Mouse (Mus musculus): ENCODE data around the gene Tubb5.

The Tubb5 gene

DNA sequence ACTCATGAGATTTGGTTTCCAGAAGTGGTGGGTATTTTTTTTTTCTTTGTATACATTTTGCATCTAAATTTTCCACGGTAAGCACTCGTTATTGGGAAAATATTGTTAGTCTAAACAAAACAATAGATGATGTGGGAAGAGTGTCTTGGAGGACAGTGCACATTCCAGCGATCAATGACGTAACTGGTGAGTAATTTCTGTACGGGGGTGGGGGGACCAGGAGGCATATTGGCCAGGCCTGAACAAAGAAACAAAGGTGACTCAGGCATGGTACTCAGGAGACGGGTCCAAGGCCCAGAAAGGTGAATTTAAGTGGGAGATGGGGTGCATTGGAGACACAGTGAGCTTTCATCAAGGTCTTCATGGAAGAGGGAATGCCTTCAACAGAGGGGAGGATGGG is 42.5 kb downstream of the Tubb5 start:
- no peak for DNase-seq (ENCODE audit: low read depth, low spot score)

- DNase-seq (ENCODE audit: low read depth, low spot score): no peak
These were observed 43.0 kb downstream of the Tubb5 start for GRCm38 (mm10) chr17:35795099-35795498.

- DNase-seq (ENCODE audit: low read depth, low spot score): no peak
These were observed 45.3 kb downstream of the Tubb5 start for GRCm38 (mm10) chr17:35792837-35793236.

- DNase-seq (ENCODE audit: low read depth, low spot score): no peak
These were observed 47.2 kb downstream of the Tubb5 start for GRCm38 (mm10) chr17:35790933-35791332.

GRCm38 (mm10) chr17:35788025-35788424 is 50.1 kb downstream of the Tubb5 start:
- DNase-seq (ENCODE audit: low read depth, low spot score): no peak

GRCm38 (mm10) chr17:35787493-35787892 is 50.6 kb downstream of the Tubb5 start:
- DNase-seq (ENCODE audit: low read depth, low spot score): no peak

DNA sequence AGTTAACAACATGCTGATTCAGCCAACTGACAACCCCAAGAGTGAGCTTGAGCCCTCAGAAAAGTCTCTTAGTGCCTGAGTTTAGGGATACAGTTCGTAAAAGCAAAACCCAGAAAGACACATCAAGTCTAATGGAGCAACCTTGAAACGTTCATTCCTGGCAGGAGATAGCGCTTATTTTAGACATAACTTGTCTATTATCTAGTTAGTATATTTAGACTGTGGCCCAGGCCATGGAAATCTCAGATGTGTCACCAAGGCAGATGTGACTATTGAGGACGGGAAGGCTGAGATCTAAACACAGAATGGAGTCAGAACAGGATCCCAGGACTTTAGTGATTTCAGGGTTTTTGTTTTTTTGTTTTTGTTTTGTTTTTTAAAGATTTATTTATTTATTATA is 53.0 kb downstream of the Tubb5 start:
- DNase-seq (ENCODE audit: low read depth, low spot score): no peak

GRCm38 (mm10) chr17:35783944-35784343 is 54.2 kb downstream of the Tubb5 start:
- peak; percentile 16 for DNase-seq (ENCODE audit: low read depth, low spot score)

Measured in telencephalon, adult 2 months (tissue).